Mouse (Mus musculus): ENCODE measurements around the gene Kcnk13. TPM values are rescaled to one million over a fixed set of nuclear protein-coding genes. Genes with fewer than 3 reads are reported as not detected.
"Not testable (repeated sequence)": the region's sequence is repeated elsewhere in the genome, so short reads cannot be mapped to it uniquely, and the experiment has no call there.

Kcnk13 gene
- total RNA-seq, 2 experiments from 2014 or later = 0.25 to 0.55 TPM

DNA sequence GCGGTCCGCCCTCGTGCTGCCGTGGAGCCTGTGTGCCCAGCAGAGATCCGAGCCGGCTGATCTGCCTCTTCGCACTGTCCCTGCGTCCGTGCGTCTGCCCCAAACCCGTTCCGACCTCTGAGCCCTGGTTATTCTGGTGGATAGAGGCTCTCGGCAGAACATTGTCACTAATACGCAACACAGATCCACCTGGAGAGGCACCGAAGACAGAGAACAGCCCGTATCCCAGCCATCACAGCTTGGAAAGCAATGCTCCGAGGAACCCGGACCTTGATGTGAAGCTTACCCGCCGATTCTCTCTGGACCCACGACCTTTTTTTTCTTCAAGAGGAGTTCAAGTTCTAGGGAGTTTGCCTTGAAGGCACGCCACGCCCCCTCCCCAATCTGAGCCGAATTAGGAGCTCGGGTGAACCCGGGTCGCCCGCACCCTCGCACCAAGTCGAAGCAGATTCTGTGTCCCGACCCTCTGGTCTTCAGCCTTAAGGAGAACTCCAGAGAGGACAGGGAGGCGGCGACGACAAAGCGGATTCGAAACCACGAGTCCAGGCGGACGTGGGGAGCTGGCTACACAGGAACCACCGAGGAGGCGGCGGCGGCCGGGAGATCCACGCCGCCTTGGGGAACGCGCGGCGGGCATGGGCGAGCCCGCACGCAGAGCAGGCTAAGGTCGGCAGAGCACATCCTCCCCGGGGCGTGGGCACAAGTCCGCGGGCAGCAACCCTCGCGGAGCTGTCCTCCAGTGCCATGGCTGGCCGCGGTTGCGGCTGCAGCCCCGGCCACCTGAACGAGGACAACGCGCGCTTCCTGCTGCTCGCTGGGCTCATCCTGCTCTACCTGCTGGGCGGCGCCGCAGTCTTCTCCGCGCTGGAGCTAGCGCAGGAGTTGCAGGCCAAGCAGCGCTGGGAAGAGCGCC lies 1.2 kb downstream of the Kcnk13 start:
- peak; percentile 44 for DNase-seq

DNA sequence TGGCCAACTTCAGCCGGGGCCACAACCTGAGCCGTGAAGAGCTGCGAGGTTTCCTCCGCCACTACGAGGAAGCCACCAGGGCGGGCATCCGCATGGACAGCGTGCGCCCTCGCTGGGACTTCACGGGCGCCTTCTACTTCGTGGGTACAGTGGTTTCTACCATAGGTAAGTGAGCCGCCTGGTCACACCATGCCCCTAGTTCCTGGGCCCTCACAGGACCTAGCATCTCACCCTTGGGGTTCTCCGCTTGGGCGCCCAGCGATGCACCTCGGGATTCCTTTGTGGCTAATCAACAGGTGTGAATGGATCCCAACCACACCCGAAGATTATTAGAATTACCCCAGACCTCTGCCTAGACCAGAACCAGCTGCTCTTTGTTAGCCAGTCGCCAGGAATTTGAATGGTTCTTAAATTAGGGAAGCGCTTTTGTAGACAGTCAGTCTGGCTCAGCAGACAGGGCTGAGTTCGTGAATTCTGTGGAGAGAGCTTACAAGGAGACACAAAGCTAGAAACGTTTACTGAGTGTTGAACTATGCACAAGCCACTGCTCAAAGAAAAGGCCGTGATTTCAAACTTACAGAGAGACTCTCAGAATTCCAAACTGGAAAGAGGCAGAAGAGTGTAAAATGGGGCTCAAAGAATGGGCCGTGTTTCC lies 1.9 kb downstream of the Kcnk13 start:
- DNase-seq = no peak

DNA sequence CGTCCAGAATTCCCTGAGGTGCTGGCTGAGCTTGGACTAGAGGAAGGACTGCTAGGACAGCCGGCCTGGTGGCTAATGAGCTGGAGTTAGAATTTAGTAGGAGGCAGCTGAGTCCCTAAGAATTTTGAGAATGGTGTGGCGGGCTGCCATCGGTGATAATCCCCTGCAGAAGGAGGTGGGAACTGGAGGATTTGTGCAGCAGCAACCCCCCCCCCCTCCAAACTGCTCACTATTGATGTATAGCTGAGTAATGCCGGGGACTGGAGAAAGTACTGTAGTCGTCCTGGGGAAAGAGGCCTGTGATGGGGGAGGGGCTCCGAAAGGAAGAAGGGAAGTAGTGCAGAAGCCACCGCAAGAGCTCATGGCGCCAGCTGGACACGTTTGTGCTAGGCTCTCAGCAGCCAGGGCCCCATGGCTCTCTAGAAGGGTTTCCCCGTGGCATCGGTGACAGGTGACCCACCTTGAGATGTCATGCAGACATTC lies 2.6 kb downstream of the Kcnk13 start:
- DNase-seq = peak; percentile 24

DNA sequence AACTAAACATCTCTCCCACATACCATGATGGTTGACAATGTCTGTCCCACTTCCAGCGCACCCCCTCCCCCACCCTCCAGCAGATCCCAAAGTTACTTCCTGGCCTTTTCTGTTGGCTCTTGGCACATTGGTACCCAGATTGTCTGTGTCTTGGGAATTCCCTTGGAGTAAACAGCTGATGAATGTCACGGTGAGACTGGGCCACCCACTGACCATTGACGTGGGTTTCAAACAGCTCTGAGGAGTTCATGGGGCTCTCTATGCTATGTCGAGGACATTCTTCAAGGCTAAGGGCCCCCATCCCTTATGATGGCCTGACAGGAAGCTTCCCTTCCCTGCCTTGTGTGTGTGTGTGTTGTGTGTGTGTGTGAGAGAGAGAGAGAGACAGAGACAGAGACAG lies 5.6 kb downstream of the Kcnk13 start:
- no peak for DNase-seq

DNA sequence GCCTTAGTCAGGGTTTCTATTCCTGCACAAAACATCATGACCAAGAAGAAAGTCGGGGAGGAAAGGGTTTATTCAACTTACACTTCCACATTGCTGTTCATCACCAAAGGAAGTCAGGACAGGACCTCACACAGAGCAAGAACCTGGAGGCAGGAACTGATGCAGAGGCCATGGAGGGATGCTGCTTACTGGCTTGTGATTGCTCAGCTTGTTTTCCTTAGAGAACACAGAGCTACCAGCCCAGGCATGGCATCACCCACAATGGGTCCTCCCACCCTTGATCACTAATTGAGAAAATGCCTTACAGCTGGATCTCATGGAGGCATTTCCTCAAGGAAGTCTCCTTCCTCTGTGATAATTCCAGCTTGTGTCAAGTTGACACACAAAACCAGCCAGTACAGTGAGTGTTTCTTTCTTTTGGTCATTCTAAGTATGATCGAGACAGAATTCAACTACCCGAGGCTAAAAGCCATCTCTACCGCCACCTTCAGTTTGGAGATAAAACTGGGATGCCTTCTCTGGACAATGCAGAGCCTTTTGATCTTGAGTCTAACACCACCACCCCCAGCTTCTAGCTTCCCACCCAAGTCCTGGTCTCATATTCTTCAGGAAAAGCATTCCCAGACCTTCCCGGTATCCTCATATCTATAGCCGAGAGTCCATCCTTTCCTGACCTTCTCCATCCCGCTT lies 7.1 kb downstream of the Kcnk13 start:
- not testable (repeated sequence) for DNase-seq

DNA sequence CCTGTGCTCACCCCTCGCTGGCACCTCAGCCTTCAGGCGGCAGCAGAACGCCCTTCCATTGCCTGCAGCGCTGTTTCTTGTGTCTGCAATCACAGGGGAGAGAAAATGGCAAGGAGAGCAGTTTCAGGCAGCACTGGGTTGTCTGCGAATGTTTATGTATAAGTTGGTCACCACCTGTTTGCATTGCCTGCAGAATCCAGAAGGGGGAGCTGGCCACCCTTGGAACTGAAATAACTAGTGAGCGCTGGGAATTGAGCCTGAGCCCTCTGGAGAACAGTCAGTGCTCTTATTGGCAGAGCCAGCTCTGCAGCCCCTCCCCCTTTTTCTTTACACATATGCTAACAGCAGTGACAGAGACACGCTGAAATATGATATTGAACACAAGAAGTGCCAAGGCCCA lies 8.5 kb downstream of the Kcnk13 start:
- no peak for DNase-seq

DNA sequence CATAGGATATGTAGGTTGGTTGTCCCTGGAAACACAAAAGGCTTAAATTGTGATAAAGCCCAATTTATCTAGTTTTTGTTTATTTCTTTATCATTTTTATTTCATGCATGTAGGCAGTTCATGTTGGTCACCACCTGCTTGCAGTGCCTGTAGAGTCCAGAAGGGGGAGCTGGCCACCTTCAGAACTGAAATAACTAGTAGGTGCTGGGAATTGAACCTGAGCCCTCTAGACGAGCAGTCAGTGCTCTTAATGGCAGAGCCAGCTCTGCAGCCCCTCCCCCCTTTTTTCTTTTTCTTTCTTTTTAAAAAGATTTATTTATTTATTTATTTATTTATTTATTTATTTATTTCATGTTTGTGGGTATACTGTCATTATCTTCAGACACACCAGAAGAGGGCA lies 9.4 kb downstream of the Kcnk13 start:
- DNase-seq = no peak

DNA sequence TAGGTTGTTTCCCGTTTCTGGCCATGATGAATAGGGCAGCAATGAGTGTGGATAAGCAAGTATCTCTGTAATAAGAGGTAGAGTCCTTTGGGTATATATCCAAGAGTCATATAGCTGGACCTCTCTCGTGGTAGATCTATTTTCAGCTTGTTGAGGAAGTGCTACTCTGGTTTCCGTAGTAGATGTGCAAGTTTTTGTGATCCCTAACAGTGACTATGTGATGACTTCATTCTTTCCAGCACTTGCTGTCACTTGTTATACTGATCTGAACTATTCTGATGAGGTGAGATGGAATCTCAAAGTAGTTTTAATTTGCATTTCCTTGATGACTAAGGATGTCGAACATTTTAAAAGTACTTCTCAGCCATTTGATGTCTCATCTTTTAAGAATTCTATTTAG lies 15.2 kb downstream of the Kcnk13 start:
- no peak for DNase-seq

DNA sequence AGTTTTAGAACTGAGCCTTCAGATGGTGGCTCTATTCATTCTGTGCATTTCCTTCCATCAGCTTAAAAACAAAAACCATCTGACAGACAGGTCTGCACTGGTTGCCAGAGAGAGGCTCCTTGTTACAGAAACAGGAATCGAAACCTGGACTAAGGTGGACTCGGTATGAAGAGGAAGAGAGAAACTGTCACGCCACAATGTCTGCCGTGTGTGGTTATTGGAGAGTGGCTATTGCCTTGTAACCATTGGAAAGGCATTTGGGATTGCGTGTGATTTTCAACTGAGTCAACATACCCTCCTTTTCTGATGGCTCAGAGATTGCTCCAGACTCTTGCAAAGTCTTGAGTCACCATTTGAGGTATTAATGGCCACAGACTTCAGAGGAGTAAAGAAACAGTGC lies 22.5 kb downstream of the Kcnk13 start:
- DNase-seq = no peak

DNA sequence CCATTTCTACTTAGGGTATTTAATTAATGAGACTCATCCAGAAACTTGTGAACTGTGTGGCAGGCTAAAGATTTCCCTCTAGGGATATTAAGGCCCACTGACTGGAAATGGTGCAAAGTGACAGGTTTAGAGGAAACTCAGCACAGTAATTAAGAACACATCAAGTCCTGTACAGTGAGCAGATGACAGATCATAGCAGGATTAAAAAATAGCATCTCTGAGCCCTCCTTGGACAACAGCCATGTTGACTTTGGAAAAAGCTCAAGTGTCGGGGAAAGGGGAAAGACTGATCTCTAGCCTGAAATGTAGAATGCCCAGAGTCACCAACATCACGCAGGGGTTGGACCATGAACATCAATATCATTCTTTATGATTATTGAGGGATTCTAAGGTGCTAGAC lies 23.8 kb downstream of the Kcnk13 start:
- DNase-seq = no peak

DNA sequence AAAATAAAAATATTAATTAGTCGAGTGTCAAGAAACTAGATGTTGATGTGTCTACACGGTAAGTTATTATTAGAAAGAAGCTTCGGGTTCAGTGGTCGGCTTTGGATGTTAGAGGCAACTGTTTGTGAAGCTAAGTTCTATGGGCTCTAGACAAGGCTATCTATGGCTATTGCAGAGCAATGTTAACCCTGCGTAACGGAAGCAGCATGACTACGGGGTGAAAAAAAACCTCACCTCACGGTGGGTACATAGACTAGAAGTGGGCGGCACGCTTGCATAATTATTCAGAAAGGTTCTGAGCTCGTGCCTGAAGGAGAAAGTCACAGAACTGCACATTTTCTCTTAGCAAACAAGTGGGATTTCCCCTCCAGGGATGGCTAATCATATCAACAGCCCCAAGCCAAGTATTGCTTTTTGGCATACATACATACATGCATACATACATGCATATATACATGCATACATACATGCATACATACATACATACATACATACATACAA lies 28.1 kb downstream of the Kcnk13 start:
- no peak for DNase-seq

DNA sequence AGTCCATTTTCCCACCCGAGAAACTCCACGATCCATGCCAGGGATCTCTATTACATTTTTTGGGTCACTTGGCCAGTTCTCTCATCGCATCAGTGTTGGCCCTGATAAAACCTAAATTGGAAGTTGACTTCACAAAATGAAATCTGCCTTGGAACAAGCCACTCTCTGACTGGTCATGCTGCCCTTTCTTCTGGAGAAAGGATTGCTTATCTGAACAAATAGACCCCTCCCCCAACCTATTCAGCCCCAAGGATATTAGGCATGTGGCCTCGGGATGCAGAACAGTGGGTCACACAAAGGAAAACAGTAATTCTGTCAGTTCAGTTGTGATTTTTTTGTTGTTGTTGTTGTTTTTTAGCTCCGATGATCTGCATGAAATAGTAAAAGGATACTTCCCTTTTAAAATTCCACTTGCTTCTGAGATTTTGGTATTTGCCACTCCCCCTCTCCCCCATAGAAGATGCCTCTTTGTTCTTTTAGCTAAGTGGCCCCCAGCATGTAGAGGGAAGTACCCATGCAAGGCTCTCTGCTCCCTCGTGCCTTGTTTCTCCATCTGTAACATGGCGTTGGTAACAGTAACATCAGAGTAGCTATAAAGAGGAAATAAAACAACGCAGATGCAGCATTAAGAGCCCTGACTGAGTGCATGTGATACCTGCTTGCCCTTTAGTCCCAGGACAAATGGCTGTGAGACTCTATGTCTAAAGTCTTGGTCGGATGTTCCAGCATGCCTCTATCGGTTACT lies 29.0 kb downstream of the Kcnk13 start:
- no peak for DNase-seq

DNA sequence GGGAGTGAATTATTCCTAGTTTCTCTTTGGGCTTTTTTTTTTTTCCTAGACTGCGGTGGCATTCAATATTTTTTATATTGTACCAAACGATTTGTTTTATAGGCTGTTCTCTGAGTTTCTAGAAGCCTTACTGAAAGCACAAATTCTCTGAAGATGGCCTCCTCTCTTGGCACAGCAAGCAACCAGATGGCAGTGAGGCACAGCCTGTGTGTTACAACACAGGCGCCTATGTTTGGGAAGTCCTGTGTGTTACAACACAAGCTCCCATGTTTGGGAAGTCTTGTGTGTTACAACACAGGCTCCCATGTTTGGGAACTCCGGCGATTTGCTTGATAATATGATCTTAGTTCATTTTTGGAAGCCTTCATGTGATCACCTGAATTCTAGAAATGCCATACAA lies 31.7 kb downstream of the Kcnk13 start:
- DNase-seq = no peak

DNA sequence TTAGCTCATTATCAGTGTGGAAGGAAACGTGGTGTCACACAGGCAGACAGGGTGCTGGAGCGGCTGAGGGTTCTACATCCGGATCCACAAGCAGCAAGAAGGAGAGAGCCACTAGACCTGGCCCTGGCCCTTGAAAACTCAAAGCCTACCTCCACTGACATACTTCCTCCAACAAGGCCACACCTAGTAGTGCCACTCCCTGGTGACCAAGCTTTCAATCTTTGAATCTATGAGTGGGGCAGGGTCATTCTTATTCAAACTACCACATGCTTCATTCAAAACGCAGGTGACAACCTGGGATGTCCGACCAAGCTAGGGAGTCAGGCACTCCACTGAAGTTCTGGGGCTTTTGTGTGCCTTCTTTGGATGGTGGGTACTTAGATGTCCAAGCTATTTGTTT lies 35.4 kb downstream of the Kcnk13 start:
- DNase-seq = no peak

DNA sequence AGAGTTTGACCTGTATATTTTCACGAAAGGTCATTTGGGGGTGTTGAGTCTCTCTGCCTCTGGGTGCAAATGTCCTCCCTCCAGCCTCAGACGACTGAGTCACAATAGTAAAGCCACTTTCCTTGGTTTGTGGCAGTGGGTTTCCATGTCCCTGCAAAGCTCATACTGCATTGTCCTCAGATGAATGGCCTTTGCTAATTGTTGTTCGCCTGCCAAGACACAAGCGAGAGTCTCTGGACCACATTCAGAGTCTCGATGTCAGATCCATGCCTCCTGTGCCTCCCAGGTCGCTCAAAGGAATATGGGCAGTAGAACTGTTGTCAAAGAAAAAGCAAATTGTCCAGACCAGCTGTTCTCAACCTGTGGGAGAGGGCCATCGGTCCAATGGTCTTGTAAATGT lies 36.1 kb downstream of the Kcnk13 start:
- DNase-seq = no peak

DNA sequence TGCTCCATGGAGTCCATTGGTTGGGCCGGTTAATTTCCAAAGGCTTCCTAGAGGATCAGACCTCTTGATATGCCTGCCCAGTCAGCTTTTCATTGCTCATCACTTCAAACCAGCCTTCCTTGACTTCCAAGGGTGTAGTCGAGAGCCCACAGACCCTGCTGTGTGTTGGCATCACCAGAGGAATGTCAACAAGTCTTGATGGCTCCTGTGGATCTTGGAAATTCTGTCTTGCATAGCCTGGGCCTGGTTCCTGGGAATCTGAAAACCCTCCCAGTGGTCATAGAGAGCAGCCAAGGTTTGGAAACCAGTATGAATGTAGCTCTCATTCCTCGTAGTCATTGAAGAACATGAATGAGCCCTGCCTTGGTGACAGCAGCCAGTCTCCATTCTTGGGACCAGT lies 36.9 kb downstream of the Kcnk13 start:
- no peak for DNase-seq

DNA sequence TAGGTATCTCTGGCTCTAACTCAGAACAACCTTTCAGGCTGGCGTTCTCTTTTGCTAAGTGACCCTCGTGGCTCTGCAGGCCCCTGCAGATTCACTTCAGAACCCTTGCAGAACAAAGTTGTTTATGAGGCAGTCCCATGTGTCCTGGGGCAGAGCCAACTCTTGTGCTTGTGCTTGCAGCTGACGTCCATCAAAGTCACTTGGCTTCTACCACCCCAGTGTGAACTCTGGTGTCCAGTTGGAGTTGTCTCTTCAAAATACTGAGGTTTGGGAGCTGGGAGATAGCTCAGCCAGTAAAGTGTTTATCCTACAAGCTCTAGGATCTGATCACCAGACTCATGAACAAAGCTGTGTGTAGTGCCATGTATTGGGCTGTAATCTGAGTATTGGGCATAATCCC lies 37.6 kb downstream of the Kcnk13 start:
- DNase-seq = peak; percentile 31

DNA sequence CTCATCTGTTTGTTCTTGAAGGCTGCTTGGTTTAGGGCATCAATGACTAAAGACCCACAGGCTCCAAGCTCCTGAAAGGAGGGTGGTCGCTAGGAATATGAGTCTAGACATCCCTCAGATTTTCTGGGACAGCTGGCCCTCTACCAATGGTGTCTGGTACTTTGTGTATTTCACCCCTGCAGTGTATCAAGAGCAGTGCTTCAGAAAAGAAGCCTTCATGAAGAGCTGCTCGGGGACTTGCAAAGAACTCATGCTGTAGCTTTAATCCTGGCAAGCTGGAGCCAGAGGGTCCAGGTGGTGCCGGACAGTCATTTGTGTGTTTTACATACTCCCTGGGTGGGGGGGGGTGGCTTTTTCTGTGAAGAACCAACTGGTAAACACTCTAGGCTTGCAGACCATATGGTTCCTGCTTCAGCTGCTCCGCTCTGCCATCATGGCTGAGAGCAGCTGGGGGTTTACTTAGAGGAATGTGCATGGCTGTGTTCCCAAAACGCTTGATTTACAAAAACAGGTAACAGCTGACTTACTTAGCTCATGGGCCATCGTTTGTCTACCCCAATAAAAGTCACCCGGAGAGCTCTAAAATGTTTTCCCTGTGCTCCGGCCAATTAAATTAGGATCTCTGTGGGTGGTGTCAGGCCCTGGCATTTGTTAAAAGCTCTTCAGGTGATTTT lies 38.8 kb downstream of the Kcnk13 start:
- no peak for DNase-seq

DNA sequence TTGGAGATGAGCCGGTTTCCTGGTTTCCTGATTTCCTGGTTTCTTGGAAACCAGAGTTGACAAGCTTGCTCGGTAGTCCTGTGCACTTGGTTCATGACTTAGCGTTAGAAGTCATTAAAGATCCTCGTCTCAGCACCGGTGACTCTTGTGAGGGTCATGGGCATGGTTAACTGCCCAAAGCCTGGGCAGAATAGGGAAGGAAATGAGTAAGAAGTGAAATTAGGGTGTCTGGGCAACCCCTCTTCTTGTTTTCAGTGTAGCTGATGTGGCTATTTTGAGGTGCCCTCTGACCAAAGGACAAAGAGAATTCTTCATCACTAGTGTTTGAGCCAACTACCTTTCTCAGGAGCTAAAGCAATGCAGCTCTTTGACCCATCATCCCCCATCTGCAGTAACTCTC lies 41.0 kb downstream of the Kcnk13 start:
- no peak for DNase-seq

DNA sequence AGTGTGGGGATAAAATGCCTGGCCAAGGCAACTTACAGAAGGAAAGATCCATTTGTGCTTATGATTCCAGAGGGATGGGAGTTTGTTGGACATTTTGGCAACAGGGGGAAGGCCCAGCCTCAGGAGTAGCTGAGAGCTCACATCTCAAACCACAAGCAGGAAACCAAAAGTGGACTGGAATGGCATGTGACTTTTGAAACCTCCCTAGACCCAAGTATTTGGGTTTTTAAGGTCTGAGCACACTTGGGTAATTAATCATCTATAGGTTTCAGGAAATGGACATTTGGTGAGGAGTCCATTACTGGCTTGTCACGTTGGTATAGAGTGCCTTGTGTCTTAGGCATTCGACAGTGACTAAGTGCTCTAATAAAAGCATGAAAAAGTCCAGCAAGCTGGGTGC lies 42.4 kb downstream of the Kcnk13 start:
- DNase-seq = no peak

DNA sequence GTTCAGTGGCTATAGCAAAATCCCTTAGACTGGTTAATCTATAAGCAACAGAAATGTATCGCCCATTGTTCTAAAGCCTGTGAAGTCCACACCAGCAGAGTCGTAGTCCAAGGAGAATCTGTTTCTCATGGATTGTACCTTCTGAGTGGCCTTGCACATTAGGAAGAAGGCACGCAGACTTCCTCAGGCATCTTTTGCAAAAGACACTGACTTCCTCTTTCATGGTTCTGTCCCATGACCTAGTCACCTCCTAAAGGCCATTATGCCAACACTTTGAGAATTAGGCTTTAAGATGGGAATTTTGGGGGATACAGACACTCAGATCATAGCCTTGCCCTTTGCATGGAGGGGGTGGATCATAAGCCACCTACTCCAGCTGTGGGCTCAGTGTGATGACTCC lies 48.5 kb downstream of the Kcnk13 start:
- DNase-seq = no peak

DNA sequence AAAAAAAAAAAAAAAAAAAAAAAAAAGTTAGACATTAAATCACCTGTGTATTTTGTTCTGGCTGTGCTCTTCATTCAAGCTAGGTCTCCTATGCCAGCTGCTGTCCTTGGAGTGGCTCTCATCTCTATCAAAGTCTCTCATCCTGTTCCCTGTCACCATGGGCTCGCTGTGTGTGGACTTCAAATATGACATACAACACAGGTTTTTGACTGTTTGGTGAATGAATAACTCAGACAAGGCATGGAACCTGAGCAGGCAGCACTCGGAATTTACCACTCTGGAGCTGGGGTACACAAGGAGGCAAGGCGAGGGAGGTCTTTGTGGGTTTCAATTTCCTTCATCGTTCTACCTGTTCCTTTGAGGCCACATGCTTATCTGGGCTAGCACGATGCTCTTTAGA lies 50.8 kb downstream of the Kcnk13 start:
- DNase-seq = no peak

Data from heart, postnatal 4 days (tissue).